Mouse (Mus musculus): ENCODE results near the gene Dlgap5. TPM values are rescaled to one million over a fixed set of nuclear protein-coding genes. Genes with fewer than 3 reads are reported as not detected.

The Dlgap5 gene
- 9.7 TPM for polyA plus RNA-seq (2014; fragmentation: Illumina TruSeq; extraction: RNeasy Lipid Tissue Mini Kit (QIAGEN cat#74804); ENCODE audit: low read depth, low replicate concordance)

DNA sequence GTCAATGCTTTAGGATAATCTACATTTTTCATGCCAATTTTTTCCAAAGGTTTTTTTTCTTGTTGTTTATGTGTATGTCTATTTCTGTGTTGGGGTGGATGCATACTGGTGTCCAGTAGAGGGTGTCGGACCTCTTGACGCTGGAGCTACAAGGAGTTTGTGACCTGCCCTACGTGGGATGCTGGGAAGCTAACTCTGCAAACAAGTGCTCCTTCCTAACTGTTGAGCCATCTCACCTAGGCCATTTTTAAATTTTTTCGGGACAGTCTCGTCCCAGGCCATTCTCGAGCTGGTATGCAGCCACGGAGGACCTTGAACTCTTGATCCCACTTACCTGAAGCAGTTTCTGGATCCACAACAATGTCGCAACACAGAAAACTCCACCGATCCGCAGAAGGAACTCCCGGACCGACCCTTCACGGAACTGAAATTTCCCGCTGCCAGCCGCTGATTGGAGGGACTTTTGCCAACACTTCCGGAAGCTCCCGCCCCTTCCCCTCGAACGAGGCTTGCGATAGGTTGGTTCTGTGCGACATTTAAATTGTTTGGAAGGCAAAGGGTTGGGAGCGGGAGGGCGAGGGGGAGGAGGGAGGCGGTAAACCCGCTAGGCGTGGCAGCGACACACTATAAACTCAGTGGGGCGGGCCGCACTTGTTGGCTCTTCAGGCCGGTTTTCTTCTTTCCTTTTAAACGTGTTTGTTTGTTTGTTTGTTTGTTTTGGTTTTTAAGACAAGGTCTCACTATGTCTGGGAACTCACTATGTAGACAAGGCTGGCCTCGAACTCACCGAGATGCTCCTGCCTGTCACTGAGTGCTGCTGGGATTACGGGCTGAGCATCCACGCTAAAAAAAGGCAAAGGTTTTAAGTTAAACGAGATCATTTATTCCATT is at the start of gene Dlgap5:
TSS of gene Dlgap5 (minus strand) at position 633 of the 891 bp plus-strand sequence.

DNA sequence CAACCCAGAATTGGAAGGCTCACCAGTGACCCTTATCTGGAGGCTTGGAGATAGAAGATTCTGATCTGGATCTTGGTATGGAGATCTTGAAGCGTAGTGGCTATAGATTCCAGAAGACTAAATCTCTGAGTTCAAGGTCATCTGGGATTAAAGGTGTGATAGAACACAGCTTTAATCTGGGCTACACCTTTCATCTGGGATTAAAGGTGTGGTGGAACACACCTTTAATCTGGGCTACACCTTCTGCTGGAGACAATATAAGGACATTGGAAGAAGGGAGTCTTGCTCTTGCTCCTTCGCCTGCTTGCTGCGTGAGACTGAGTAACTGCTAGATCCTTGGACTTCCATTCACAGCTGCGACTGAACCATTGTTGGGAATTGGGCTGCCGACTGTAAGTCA is 31.9 kb upstream of the Dlgap5 start, which contains the start of gene Fbxo34:
TSS of gene Fbxo34 (plus strand) at position 301 of the 400 bp plus-strand sequence.

DNA sequence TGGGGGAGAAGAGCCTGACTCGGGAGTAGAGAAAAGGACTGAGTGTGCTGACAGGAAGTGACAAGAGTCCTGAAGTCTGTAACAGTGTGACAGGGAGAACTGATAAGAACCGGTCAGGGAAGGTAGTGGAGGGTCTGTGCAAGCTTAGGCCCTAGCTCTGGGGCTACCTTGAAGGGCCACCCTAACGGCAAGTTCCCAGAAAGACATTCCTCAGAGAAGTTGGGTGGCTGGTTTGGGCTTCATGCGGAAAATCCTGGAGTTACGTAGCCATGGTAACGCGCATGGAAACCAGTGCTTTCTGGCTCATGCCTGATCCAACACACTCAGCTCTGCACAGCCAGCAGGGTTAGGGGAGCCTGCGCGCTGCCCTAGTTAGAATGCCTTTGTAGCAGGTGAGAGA is 50.7 kb downstream of the Dlgap5 start, which contains the start of gene Lgals3:
TSS of gene Lgals3 (plus strand) at position 291 of the 400 bp plus-strand sequence.

Other genes with a start within 250 kb of the Dlgap5 start
- gene Gch1, start 229.0 kb downstream of the Dlgap5 start, polyA plus RNA-seq (2014; fragmentation: Illumina TruSeq; extraction: RNeasy Lipid Tissue Mini Kit (QIAGEN cat#74804); ENCODE audit: low read depth, low replicate concordance), result 0.46 TPM
- 27.1 TPM for gene Wdhd1, start 141.6 kb downstream of the Dlgap5 start, polyA plus RNA-seq (2014; fragmentation: Illumina TruSeq; extraction: RNeasy Lipid Tissue Mini Kit (QIAGEN cat#74804); ENCODE audit: low read depth, low replicate concordance)
- gene Socs4, start 141.5 kb downstream of the Dlgap5 start, polyA plus RNA-seq (2014; fragmentation: Illumina TruSeq; extraction: RNeasy Lipid Tissue Mini Kit (QIAGEN cat#74804); ENCODE audit: low read depth, low replicate concordance), result 8.3 TPM
- 22.1 TPM for gene Mapk1ip1l, start 120.1 kb downstream of the Dlgap5 start, polyA plus RNA-seq (2014; fragmentation: Illumina TruSeq; extraction: RNeasy Lipid Tissue Mini Kit (QIAGEN cat#74804); ENCODE audit: low read depth, low replicate concordance)
- gene Lgals3, start 50.7 kb downstream of the Dlgap5 start, polyA plus RNA-seq (2014; fragmentation: Illumina TruSeq; extraction: RNeasy Lipid Tissue Mini Kit (QIAGEN cat#74804); ENCODE audit: low read depth, low replicate concordance), result 3.5 TPM
- gene Fbxo34, start 32.0 kb upstream of the Dlgap5 start, polyA plus RNA-seq (2014; fragmentation: Illumina TruSeq; extraction: RNeasy Lipid Tissue Mini Kit (QIAGEN cat#74804); ENCODE audit: low read depth, low replicate concordance), result 40.3 TPM
- gene Atg14, start 152.2 kb upstream of the Dlgap5 start, polyA plus RNA-seq (2014; fragmentation: Illumina TruSeq; extraction: RNeasy Lipid Tissue Mini Kit (QIAGEN cat#74804); ENCODE audit: low read depth, low replicate concordance), result 5.4 TPM
- gene Ktn1, start 230.0 kb upstream of the Dlgap5 start, polyA plus RNA-seq (2014; fragmentation: Illumina TruSeq; extraction: RNeasy Lipid Tissue Mini Kit (QIAGEN cat#74804); ENCODE audit: low read depth, low replicate concordance), result 16.0 TPM

Measured in testis, adult 10 weeks (tissue).